Mouse (Mus musculus) forebrain, postnatal 0 days (tissue): ENCODE results near the gene Kank4. TPM values are rescaled to one million over a fixed set of nuclear protein-coding genes. Genes with fewer than 3 reads are reported as not detected.

ENCODE experiments used
- ATAC-seq: fragments of 200-750 bp; cut with Nextera tagmentation; 2 replicates; pipeline ENCODE4 v1.8.0; 2017; ENCODE audit warnings: mild to moderate bottlenecking, moderate library complexity
- DNase-seq: peaks from one replicate; pipeline ENCODE4 v3.0.0-alpha.2; 2015
- H3K27ac ChIP-seq: fragments of 300-500 bp; sonication (generic); 2 replicates; pipeline ENCODE4 v1.5.1; 2014; ENCODE audit warnings: low read depth, mild to moderate bottlenecking, antibody characterized with exemption, low read length, moderate library complexity, mixed read lengths
- H3K27me3 ChIP-seq: fragments of 300-500 bp; sonication (generic); 2 replicates; pipeline ENCODE4 v1.6.1; 2014; ENCODE audit warnings: mild to moderate bottlenecking, low read length, mixed read lengths; ENCODE audit not compliant: insufficient read depth
- H3K36me3 ChIP-seq: fragments of 300-500 bp; sonication (generic); 2 replicates; pipeline ENCODE4 v1.6.1; 2014; ENCODE audit warnings: mild to moderate bottlenecking, moderate library complexity; ENCODE audit not compliant: insufficient read depth
- H3K4me1 ChIP-seq: fragments of 300-500 bp; sonication (generic); 2 replicates; pipeline ENCODE4 v1.6.1; 2014; ENCODE audit warnings: antibody characterized with exemption; ENCODE audit not compliant: insufficient read depth
- H3K4me2 ChIP-seq: fragments of 300-500 bp; sonication (generic); 2 replicates; pipeline ENCODE4 v1.6.1; 2014; ENCODE audit warnings: low read depth, mild to moderate bottlenecking, moderate library complexity
- H3K4me3 ChIP-seq: fragments of 300-500 bp; sonication (generic); 2 replicates; pipeline ENCODE4 v1.5.1; 2014; ENCODE audit warnings: low read depth, low read length, mixed read lengths
- H3K9ac ChIP-seq: fragments of 300-500 bp; sonication (generic); 2 replicates; pipeline ENCODE4 v1.6.1; 2014; ENCODE audit warnings: mild to moderate bottlenecking
- H3K9me3 ChIP-seq: fragments of 300-500 bp; sonication (generic); 2 replicates; pipeline ENCODE4 v1.6.1; 2016; ENCODE audit warnings: low read length
- CTCF ChIP-seq: sonication (generic); IDR thresholded peaks from 2 replicates; pipeline ENCODE4 v1.5.1; 2016; ENCODE audit warnings: antibody characterized with exemption, control low read depth, low read depth
- WGBS: fragments of 180-500 bp; shearing (Covaris S2); extraction: QIAGEN DNeasy Blood & Tissue Kit; methylation state at CpG from one replicate; pipeline ENCODE4 v1.1.7; 2014; 5-methylcytosine and 5-hydroxymethylcytosine counted together
- polyA plus RNA-seq: library from polyadenylated mRNA; unstranded; fragments of >200 nt; fragmentation: Nextera tagmentation; extraction: Ambion mirVana; gene quantifications from 2 replicates; pipeline ENCODE4 v1.2.1, GENCODE M21; 2015
- total RNA-seq: library from RNA; depleted of rRNA; stranded (reverse); fragments of >200 nt; gene quantifications from 2 replicates; pipeline ENCODE4 v1.2.3, GENCODE M21; 2014

Gene Kank4
- total and polyA plus RNA-seq, 2 experiments from 2014 or later: 0.17 to 1.9 TPM

- H3K27ac ChIP-seq: no peak overlapping the region
- H3K9ac ChIP-seq: no peak overlapping the region
- no peaks in the 10 kb centered on the region for H3K36me3 ChIP-seq
- no peak for TF ChIP-seq CTCF
- H3K4me3 ChIP-seq: no peak overlapping the region
- peaks cover 7% of the 10 kb centered on the region; the same call in 1 of the 2 replicates for H3K4me1 ChIP-seq
- no peaks in the 10 kb centered on the region for H3K9me3 ChIP-seq
- ATAC-seq (no peak), DNase-seq (no peak)
- 37% methylated on average over 1 of the region's 1 CpGs for WGBS
- no peaks in the 10 kb centered on the region for H3K27me3 ChIP-seq
- no peak overlapping the region for H3K4me2 ChIP-seq
Measured at GRCm38 (mm10) chr4:98790721-98791120, 26.6 kb downstream of the Kank4 start.

GRCm38 (mm10) chr4:98789861-98790311 is 27.5 kb downstream of the Kank4 start:
- Histone ChIP-seq H3K9ac (0 out of 2 replicates have a peak overlapping the region, but pooled peaks have one; percentile 10), H3K4me3 (peak overlapping the region; percentile 17), H3K4me2 (peak overlapping the region; percentile 40), H3K27me3 (no peaks in the 10 kb centered on the region), H3K36me3 (no peaks in the 10 kb centered on the region), H3K4me1 (peaks cover 7% of the 10 kb centered on the region; the same call in 1 of the 2 replicates), H3K9me3 (no peaks in the 10 kb centered on the region), H3K27ac (no peak overlapping the region)
- DNase-seq (peak; percentile 30), ATAC-seq (peak; percentile 42; the same call in 1 of the 2 replicates)
- 4% methylated on average over 10 of the region's 10 CpGs for WGBS
- no peak for TF ChIP-seq CTCF

DNA sequence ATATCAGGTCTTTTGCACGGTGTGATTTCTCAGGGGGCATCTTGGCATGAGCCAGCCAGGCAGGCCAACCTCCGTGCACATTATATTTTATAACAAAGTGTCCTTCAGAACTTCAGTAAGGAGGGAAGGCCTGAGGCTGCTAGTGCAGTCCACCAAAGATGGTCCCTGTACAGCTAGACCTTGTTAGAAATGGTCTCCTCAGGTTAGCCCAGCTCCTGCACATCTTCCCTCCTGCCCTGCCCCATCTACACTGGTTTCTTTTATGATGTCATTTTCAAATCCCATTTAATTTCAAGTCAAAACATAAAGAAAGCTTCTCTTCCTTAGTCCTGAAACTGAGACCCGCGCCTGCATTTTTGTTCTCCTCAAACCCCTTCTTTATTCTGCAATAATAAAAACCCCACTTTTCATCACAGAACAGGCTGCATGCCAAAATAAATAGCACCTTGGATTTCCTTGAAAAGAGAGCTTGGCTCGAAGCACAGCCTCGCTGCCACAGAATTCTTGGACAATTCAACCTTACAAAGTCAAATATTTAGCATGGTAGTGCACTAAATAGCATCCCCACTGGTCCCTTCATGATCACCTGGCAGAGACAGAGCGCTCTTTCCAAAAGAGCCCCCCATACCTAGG is 28.1 kb downstream of the Kank4 start:
- H3K27ac ChIP-seq: no peak overlapping the region
- DNase-seq (no peak), ATAC-seq (peak; percentile 16; the same call in 1 of the 2 replicates)
- no peaks in the 10 kb centered on the region for H3K27me3 ChIP-seq
- 0 out of 2 replicates have a peak overlapping the region, but pooled peaks have one; percentile 17 for H3K4me3 ChIP-seq
- H3K9me3 ChIP-seq: no peaks in the 10 kb centered on the region
- H3K4me2 ChIP-seq: peak overlapping the region; percentile 40
- H3K4me1 ChIP-seq: peaks cover 7% of the 10 kb centered on the region; the same call in 1 of the 2 replicates
- WGBS: 37% methylated on average over 7 of the region's 7 CpGs
- 0 out of 2 replicates have a peak overlapping the region, but pooled peaks have one; percentile 10 for H3K9ac ChIP-seq
- H3K36me3 ChIP-seq: no peaks in the 10 kb centered on the region
- TF ChIP-seq CTCF: no peak

GRCm38 (mm10) chr4:98786281-98786680 is 31.1 kb downstream of the Kank4 start:
- no peaks in the 10 kb centered on the region for H3K9me3 ChIP-seq
- DNase-seq: no peak
- H3K27ac ChIP-seq: no peak overlapping the region
- no peaks in the 10 kb centered on the region for H3K36me3 ChIP-seq
- no peak for TF ChIP-seq CTCF
- no peak overlapping the region for H3K9ac ChIP-seq
- H3K27me3 ChIP-seq: no peaks in the 10 kb centered on the region
- 12% methylated on average over 3 of the region's 3 CpGs for WGBS
- H3K4me2 ChIP-seq: no peak overlapping the region
- H3K4me3 ChIP-seq: no peak overlapping the region
- peaks cover 7% of the 10 kb centered on the region; the same call in 1 of the 2 replicates for H3K4me1 ChIP-seq
- no peak for ATAC-seq

DNA sequence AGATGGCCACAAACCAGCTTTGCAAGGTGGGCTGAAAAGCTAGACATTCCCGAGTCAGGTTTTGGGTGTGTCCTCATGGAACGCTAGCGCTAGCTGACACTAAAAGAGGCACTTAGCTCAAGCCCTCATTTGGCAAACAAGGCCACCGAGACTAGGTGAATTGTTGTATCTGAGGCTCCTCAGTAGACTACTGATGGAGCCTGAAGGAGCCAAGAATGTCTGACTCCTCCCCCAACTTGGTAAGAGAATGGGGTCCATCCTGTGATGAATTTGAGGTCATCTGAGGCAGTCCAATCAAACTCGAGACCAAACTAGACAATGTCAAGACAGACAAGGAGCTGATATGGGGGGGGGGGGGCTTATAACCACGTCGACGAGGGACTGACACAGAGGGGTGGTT is 31.5 kb downstream of the Kank4 start:
- 38% methylated on average over 8 of the region's 8 CpGs for WGBS
- TF ChIP-seq CTCF: no peak
- no peak overlapping the region for H3K27ac ChIP-seq
- no peak overlapping the region for H3K4me3 ChIP-seq
- ATAC-seq (no peak), DNase-seq (no peak)
- H3K4me1 ChIP-seq: peaks cover 7% of the 10 kb centered on the region; the same call in 1 of the 2 replicates
- H3K4me2 ChIP-seq: no peak overlapping the region
- no peak overlapping the region for H3K9ac ChIP-seq
- H3K36me3 ChIP-seq: no peaks in the 10 kb centered on the region
- no peaks in the 10 kb centered on the region for H3K9me3 ChIP-seq
- H3K27me3 ChIP-seq: no peaks in the 10 kb centered on the region

GRCm38 (mm10) chr4:98778219-98778618 is 39.1 kb downstream of the Kank4 start:
- Histone ChIP-seq H3K4me1 (no peaks in the 10 kb centered on the region), H3K27me3 (no peaks in the 10 kb centered on the region), H3K9ac (no peak overlapping the region), H3K4me3 (peak overlapping the region; percentile 11), H3K36me3 (no peaks in the 10 kb centered on the region), H3K27ac (no peak overlapping the region), H3K9me3 (no peaks in the 10 kb centered on the region), H3K4me2 (peak overlapping the region; percentile 29)
- no peak for TF ChIP-seq CTCF
- 14% methylated on average over 16 of the region's 16 CpGs for WGBS
- DNase-seq (no peak), ATAC-seq (0 out of 2 replicates have a peak, but pooled peaks have one; percentile 32)

- DNase-seq (no peak), ATAC-seq (no peak)
- Histone ChIP-seq H3K4me2 (no peak overlapping the region), H3K4me1 (no peaks in the 10 kb centered on the region), H3K9ac (no peak overlapping the region), H3K9me3 (no peaks in the 10 kb centered on the region), H3K27ac (no peak overlapping the region), H3K27me3 (no peaks in the 10 kb centered on the region), H3K36me3 (no peaks in the 10 kb centered on the region), H3K4me3 (no peak overlapping the region)
- WGBS: 89% methylated on average over 6 of the region's 6 CpGs
- no peak for TF ChIP-seq CTCF
Measured at GRCm38 (mm10) chr4:98777464-98777863, 39.9 kb downstream of the Kank4 start.
